Mouse (Mus musculus): ENCODE data around the gene Gm10974.

- TF ChIP-seq CTCF (IDR thresholded peaks at IDR 0.05; ENCODE audit: borderline replicate concordance, insufficient read depth, low read length), result no peak
- no peak for TF ChIP-seq POLR2A (IDR thresholded peaks at IDR 0.05; ENCODE audit: low read depth, low read length)
Observed at GRCm38 (mm10) chr7:66333906-66334500, 31.7 kb upstream of the Gm10974 start.
